Mouse (Mus musculus): Measurements from ENCODE around the gene Gm5458. TPM values are rescaled to one million over a fixed set of nuclear protein-coding genes. Genes with fewer than 3 reads are reported as not detected.

Gene Gm5458
- not detected for polyA plus RNA-seq (2015; fragmentation: Illumina TruSeq; extraction: RNeasy Lipid Tissue Mini Kit (QIAGEN cat#74804); ENCODE audit: insufficient read depth, low replicate concordance)

GRCm38 (mm10) chr14:19602481-19602880 lies at the start of gene Gm5458:
TSS of gene Gm5458 (minus strand) at chr14:19602581.

GRCm38 (mm10) chr14:19584804-19585667 lies 17.3 kb downstream of the Gm5458 start, which contains the start of gene Gm2237:
TSS of gene Gm2237 (minus strand) at chr14:19585135.

GRCm38 (mm10) chr14:19549863-19550262 lies 52.5 kb downstream of the Gm5458 start, which contains the start of gene Gm2244:
TSS of gene Gm2244 (minus strand) at chr14:19549963.

Other genes starting within 250 kb of the Gm5458 start
- gene Gm21738, start 183.7 kb downstream of the Gm5458 start, polyA plus RNA-seq (2015; fragmentation: Illumina TruSeq; extraction: RNeasy Lipid Tissue Mini Kit (QIAGEN cat#74804); ENCODE audit: insufficient read depth, low replicate concordance): not detected
- not detected for gene Gm2244, start 52.6 kb downstream of the Gm5458 start, polyA plus RNA-seq (2015; fragmentation: Illumina TruSeq; extraction: RNeasy Lipid Tissue Mini Kit (QIAGEN cat#74804); ENCODE audit: insufficient read depth, low replicate concordance)
- 8.3 TPM for gene Gm2237, start 17.4 kb downstream of the Gm5458 start, polyA plus RNA-seq (2015; fragmentation: Illumina TruSeq; extraction: RNeasy Lipid Tissue Mini Kit (QIAGEN cat#74804); ENCODE audit: insufficient read depth, low replicate concordance)
- gene Nid2, start 148.7 kb upstream of the Gm5458 start, polyA plus RNA-seq (2015; fragmentation: Illumina TruSeq; extraction: RNeasy Lipid Tissue Mini Kit (QIAGEN cat#74804); ENCODE audit: insufficient read depth, low replicate concordance): 10.0 TPM
- 149 TPM for gene Rtraf, start 221.2 kb upstream of the Gm5458 start, polyA plus RNA-seq (2015; fragmentation: Illumina TruSeq; extraction: RNeasy Lipid Tissue Mini Kit (QIAGEN cat#74804); ENCODE audit: insufficient read depth, low replicate concordance)

Measured in spleen, adult 10 weeks (tissue).